Mouse (Mus musculus) embryo, embryonic 10 days (tissue): ENCODE measurements at regions not wholly inside any gene's neighbourhood (a gene's known extent, or its start where the extent isn't known, plus 50 kb on each side); places are given as distances from the start of the nearest gene placed in this dataset.
A peak's percentile ranks its signal among the peaks of the same experiment; 100 is the strongest.
"Not testable (repeated sequence)": the region's sequence is repeated elsewhere in the genome, so short reads cannot be mapped to it uniquely, and the experiment has no call there.

Experiments used
- DNase-seq: peaks from one replicate; pipeline ENCODE4 v3.0.0-alpha.2; 2015; ENCODE audit warnings: low spot score

DNA sequence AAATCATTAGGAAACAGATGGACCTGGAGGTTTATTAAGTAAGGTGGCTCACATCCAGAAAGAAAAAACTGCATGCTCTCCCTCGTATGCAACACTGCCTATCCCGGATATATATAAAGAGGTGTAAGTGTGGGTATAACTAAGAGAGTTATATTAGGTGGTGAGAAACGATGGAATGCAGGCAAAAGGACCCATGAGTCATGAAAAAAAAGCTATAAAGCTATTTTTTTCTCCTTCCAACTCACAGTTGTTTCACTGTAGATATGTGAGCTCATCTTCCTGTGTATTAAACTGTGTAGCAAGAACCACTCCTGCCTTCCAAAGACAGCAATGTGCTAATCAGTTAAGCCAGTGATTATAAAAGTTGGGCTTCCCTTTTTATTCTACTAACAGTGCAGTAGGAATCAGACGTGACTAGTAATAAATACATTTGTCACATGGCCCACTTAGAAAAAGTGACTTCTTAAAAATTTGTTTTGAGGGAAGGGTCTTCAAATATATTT, 51.4 kb upstream of the Bdh1 start:
- DNase-seq = not testable (repeated sequence)

- DNase-seq = no peak
Observed at GRCm38 (mm10) chr16:31369849-31370248, 52.2 kb upstream of the Bdh1 start.

DNA sequence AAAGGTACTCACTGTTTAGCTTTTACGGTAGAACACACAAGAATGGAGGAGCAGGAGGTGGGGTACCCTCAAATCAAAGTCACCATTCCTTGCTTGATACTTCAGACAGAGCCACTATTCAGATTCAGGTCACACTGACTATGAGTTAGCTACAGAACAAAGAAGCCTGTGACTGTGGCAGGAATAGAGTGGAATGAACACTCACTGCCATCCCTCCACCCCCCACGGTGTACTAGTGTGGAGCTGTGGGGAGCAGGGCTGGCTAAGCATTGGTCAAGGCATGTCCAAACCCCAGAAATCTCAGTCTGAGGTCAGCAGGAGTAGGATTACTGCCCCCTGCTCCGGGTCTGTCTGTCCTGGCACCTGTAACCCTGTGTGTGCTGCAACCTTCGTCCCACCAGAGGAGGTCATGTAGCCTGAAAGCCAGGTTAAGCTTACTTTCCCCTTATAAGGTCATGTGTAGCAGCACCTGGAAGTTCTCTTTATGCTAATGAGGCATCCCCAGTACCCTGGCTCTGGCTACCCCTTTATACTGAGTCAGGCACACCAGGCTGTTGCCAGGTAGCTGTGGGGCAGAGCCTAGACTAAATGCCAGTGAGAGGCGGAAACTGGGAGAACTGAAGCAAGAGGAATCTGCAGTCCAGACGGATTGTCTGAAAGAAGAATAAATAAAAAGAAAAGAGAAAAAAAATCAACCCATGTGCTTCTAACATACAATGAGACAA, 53.1 kb upstream of the Apod start:
- no peak for DNase-seq

GRCm38 (mm10) chr16:31366033-31366432, 51.4 kb upstream of the Apod start:
- DNase-seq = no peak

DNA sequence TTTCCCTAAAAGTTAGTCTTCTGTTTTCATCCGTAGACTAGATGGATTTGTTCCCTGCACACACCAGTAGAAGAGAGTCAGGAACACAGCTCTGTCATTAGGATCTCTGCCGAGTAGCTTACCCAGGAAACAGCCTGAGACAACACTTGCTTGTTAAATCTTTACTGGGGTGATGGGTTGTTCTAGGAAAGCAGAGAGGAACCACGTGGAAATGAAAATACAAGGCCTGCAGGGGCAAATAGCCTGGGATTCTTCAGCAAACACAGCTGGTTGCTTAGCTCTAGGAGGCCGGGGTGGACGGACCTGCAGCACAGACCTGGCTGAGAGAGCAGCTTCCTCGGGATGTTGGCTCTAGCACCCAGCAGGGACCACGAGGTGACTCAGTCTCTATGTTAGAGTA, 49.9 kb upstream of the Apod start:
- peak; percentile 11 for DNase-seq
